Mouse (Mus musculus) heart, embryonic 11.5 days (tissue): ENCODE measurements around the gene Wnt7a. TPM values are rescaled to one million over a fixed set of nuclear protein-coding genes. Genes with fewer than 3 reads are reported as not detected.

Experiments used
- ATAC-seq: fragments of 200-750 bp; cut with Nextera tagmentation; replicated peaks from 2 replicates; pipeline ENCODE4 v1.8.0; 2017; ENCODE audit warnings: moderate library complexity; ENCODE audit not compliant: insufficient number of reproducible peaks, low FRiP score, low TSS enrichment
- H3K27ac ChIP-seq: fragments of 300-500 bp; sonication (generic); 2 replicates; pipeline ENCODE4 v1.5.1; 2014; ENCODE audit warnings: mild to moderate bottlenecking, low read depth, low read length
- H3K27me3 ChIP-seq: fragments of 300-500 bp; sonication (generic); 2 replicates; pipeline ENCODE4 v1.6.1; 2014; ENCODE audit warnings: mild to moderate bottlenecking, low read length, mixed read lengths; ENCODE audit not compliant: control insufficient read depth, insufficient read depth
- H3K36me3 ChIP-seq: fragments of 300-500 bp; sonication (generic); 2 replicates; pipeline ENCODE4 v1.6.1; 2014; ENCODE audit warnings: mild to moderate bottlenecking, low read length, moderate library complexity, mixed read lengths; ENCODE audit not compliant: control insufficient read depth, insufficient read depth
- H3K4me1 ChIP-seq: fragments of 300-500 bp; sonication (generic); 2 replicates; pipeline ENCODE4 v1.6.1; 2014; ENCODE audit warnings: low read length; ENCODE audit not compliant: control insufficient read depth, insufficient read depth
- H3K4me2 ChIP-seq: fragments of 300-500 bp; sonication (generic); 2 replicates; pipeline ENCODE4 v1.6.1; 2014; ENCODE audit warnings: mild to moderate bottlenecking, moderate library complexity
- H3K4me3 ChIP-seq: fragments of 300-500 bp; sonication (generic); 2 replicates; pipeline ENCODE4 v1.5.1; 2014; ENCODE audit warnings: low read depth, low read length
- H3K9ac ChIP-seq: fragments of 300-500 bp; sonication (generic); 2 replicates; pipeline ENCODE4 v1.6.1; 2014; ENCODE audit warnings: mild to moderate bottlenecking, low read depth, low read length, moderate library complexity
- H3K9me3 ChIP-seq: fragments of 300-500 bp; sonication (generic); replicated peaks from 2 replicates; pipeline ENCODE4 v1.6.1; 2016; ENCODE audit warnings: low read length; ENCODE audit not compliant: control insufficient read depth
- WGBS: fragments of 180-500 bp; shearing (Covaris S2); extraction: QIAGEN DNeasy Blood & Tissue Kit; methylation state at CpG from one replicate; pipeline ENCODE4 v1.1.7; 2014; ENCODE audit not compliant: insufficient replicate concordance; 5-methylcytosine and 5-hydroxymethylcytosine counted together
- polyA plus RNA-seq: library from polyadenylated mRNA; unstranded; fragments of >200 nt; fragmentation: Nextera tagmentation; extraction: Ambion mirVana; gene quantifications from 2 replicates; pipeline ENCODE4 v1.2.1, GENCODE M21; 2014

Gene Wnt7a
- polyA plus RNA-seq, 1 experiment from 2014 or later, result 0.11 TPM

DNA sequence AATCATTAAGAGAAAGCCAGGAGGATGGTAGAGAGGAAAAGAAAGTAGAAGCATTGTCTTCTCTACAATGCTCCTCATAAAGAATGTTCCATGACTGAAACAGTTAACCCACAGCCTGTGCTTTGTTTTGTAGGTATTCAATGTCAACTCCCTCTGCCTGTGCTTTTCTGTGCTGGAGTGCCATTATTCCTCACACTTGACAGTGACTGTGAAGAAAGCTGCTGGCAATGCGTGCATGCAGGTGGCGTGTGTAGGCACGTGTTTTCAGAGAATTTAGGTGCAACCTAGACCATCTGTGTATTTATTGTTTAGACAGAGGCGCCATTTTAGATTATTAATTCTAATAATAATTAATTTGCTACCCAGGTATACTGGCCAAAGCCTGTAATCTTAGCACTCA lies 13.0 kb upstream of the Wnt7a start:
- H3K4me1 ChIP-seq, result no peaks in the 10 kb centered on the region
- no peak for ATAC-seq
- H3K9me3 ChIP-seq, result no peaks in the 10 kb centered on the region
- 66% methylated on average over 4 of the region's 4 CpGs for WGBS
- no peak overlapping the region for H3K27ac ChIP-seq
- peaks cover 9% of the 10 kb centered on the region for H3K27me3 ChIP-seq
- H3K9ac ChIP-seq, result no peak overlapping the region
- H3K4me3 ChIP-seq, result no peak overlapping the region
- H3K4me2 ChIP-seq, result no peak overlapping the region
- H3K36me3 ChIP-seq, result no peaks in the 10 kb centered on the region

- Histone ChIP-seq H3K4me2 (no peak overlapping the region), H3K27ac (no peak overlapping the region), H3K4me3 (no peak overlapping the region), H3K36me3 (no peaks in the 10 kb centered on the region), H3K9ac (no peak overlapping the region), H3K9me3 (no peaks in the 10 kb centered on the region), H3K27me3 (peaks cover 26% of the 10 kb centered on the region), H3K4me1 (no peaks in the 10 kb centered on the region)
- no peak for ATAC-seq
- WGBS, result 60% methylated on average over 4 of the region's 4 CpGs
These were observed 10.5 kb upstream of the Wnt7a start for GRCm38 (mm10) chr6:91421629-91422028.

GRCm38 (mm10) chr6:91417291-91417845 lies 6.2 kb upstream of the Wnt7a start:
- no peak for ATAC-seq
- 69% methylated on average over 5 of the region's 5 CpGs for WGBS
- no peak overlapping the region for H3K27ac ChIP-seq
- no peaks in the 10 kb centered on the region for H3K4me1 ChIP-seq
- no peak overlapping the region for H3K4me3 ChIP-seq
- no peak overlapping the region for H3K9ac ChIP-seq
- no peak overlapping the region for H3K4me2 ChIP-seq
- H3K27me3 ChIP-seq, result peaks cover 61% of the 10 kb centered on the region
- no peaks in the 10 kb centered on the region for H3K9me3 ChIP-seq
- H3K36me3 ChIP-seq, result no peaks in the 10 kb centered on the region

DNA sequence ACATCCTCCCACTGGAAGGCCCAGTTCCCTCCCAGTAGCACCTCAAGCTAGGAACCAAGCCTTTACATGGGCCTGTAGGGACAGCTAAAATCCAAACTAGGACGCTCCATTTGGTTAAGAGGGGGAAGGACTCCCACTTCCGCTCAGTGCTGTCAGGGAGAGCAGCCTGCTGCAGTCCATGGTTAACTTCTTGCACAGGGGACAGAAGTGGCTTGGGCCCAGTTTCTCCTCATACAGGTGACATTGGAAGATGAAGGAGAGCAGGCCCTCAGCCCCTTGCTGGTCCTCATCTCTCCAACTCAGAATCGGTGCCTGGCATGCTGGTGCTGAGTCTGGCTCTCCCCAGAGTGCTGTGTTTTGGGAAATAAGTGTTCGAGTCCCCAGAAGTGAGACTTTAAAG lies 5.0 kb upstream of the Wnt7a start:
- Histone ChIP-seq H3K9ac (no peak overlapping the region), H3K36me3 (no peaks in the 10 kb centered on the region), H3K27ac (no peak overlapping the region), H3K9me3 (no peaks in the 10 kb centered on the region), H3K27me3 (peaks cover 71% of the 10 kb centered on the region), H3K4me2 (no peak overlapping the region), H3K4me1 (peaks cover under 1% of the 10 kb centered on the region; the same call in 1 of the 2 replicates), H3K4me3 (no peak overlapping the region)
- no peak for ATAC-seq
- 69% methylated on average over 4 of the region's 4 CpGs for WGBS

GRCm38 (mm10) chr6:91414890-91415289 lies 3.7 kb upstream of the Wnt7a start:
- 4% methylated on average over 4 of the region's 4 CpGs for WGBS
- no peaks in the 10 kb centered on the region for H3K9me3 ChIP-seq
- no peak overlapping the region for H3K4me3 ChIP-seq
- H3K27ac ChIP-seq, result no peak overlapping the region
- H3K4me1 ChIP-seq, result peaks cover 6% of the 10 kb centered on the region
- no peak overlapping the region for H3K9ac ChIP-seq
- H3K27me3 ChIP-seq, result peaks cover 80% of the 10 kb centered on the region
- ATAC-seq, result no peak
- H3K36me3 ChIP-seq, result no peaks in the 10 kb centered on the region
- H3K4me2 ChIP-seq, result no peak overlapping the region

- H3K27ac ChIP-seq, result no peak overlapping the region
- ATAC-seq, result no peak
- H3K36me3 ChIP-seq, result no peaks in the 10 kb centered on the region
- H3K4me1 ChIP-seq, result peaks cover 7% of the 10 kb centered on the region
- H3K4me2 ChIP-seq, result peak overlapping the region; percentile 84
- H3K27me3 ChIP-seq, result peaks cover 87% of the 10 kb centered on the region
- under 1% methylated on average over 44 of the region's 47 CpGs for WGBS
- no peak overlapping the region for H3K9ac ChIP-seq
- H3K9me3 ChIP-seq, result no peaks in the 10 kb centered on the region
- peak overlapping the region; percentile 53 for H3K4me3 ChIP-seq
These were observed 312 bp upstream of the Wnt7a start for GRCm38 (mm10) chr6:91411369-91411981.

DNA sequence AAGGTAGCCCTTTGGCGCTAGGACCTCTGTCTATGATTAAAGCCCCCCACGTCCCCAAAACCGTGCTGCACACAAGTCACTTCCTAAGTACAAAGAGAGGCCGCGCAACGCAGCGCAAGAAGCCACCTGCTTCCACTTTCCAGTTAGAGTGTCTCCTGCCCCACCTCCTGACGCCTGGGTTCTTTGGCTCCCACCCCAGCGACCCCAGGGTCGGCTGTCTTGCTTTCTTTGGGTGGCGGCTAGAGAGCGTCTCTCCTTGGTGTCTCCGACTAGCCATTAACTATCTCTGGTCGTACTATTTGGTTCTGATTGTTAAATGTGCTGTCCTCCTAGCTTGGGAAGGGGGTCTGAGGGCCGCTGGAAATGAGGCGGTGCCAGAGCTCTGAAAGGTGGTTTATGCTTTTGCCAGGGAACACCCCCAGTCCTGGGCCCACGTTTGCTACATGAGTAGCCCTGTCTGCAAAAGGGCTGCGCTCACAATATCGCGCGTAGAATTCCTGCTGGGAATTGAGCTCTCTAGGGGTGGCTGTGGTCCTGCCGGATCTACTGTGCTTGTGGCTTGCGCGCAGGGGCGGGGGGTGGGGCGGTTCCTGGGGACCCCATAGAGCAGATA lies 889 bp downstream of the Wnt7a start:
- Histone ChIP-seq H3K27ac (no peak overlapping the region), H3K9ac (no peak overlapping the region), H3K4me2 (peak overlapping the region; percentile 84), H3K9me3 (no peaks in the 10 kb centered on the region), H3K4me1 (peaks cover 7% of the 10 kb centered on the region), H3K36me3 (no peaks in the 10 kb centered on the region), H3K27me3 (peaks cover 82% of the 10 kb centered on the region), H3K4me3 (peak overlapping the region; percentile 53)
- ATAC-seq, result no peak
- 2% methylated on average over 26 of the region's 26 CpGs for WGBS

GRCm38 (mm10) chr6:91409448-91410167 lies 1.6 kb downstream of the Wnt7a start:
- Histone ChIP-seq H3K4me1 (peaks cover 7% of the 10 kb centered on the region), H3K27me3 (peaks cover 86% of the 10 kb centered on the region), H3K4me2 (peak overlapping the region; percentile 49), H3K36me3 (no peaks in the 10 kb centered on the region), H3K27ac (no peak overlapping the region), H3K4me3 (peak overlapping the region; percentile 23), H3K9me3 (no peaks in the 10 kb centered on the region), H3K9ac (no peak overlapping the region)
- no peak for ATAC-seq
- WGBS, result under 1% methylated on average over 34 of the region's 34 CpGs
